Mouse (Mus musculus): Measurements from ENCODE around the gene Peg3.
"Not testable (repeated sequence)": the region's sequence is repeated elsewhere in the genome, so short reads cannot be mapped to it uniquely, and the experiment has no call there.

Peg3 gene

GRCm38 (mm10) chr7:6730241-6730640 is at the start of gene Peg3, which contains the start of gene Usp29:
Gene Peg3, minus strand, starts transcription at chr7:6730431.
Gene Usp29, plus strand, starts transcription at chr7:6730578.
- no peak for DNase-seq (ENCODE audit: low read depth)

GRCm38 (mm10) chr7:6779172-6779571 is 48.9 kb upstream of the Peg3 start:
- no peak for DNase-seq (ENCODE audit: low read depth)

- DNase-seq (ENCODE audit: low read depth) = no peak
Measured at GRCm38 (mm10) chr7:6777689-6778088, 47.5 kb upstream of the Peg3 start.

GRCm38 (mm10) chr7:6777107-6777506 is 46.9 kb upstream of the Peg3 start:
- no peak for DNase-seq (ENCODE audit: low read depth)

- DNase-seq (ENCODE audit: low read depth) = no peak
Measured at GRCm38 (mm10) chr7:6776314-6777059, 46.3 kb upstream of the Peg3 start.

GRCm38 (mm10) chr7:6773865-6774413 is 43.7 kb upstream of the Peg3 start:
- DNase-seq (ENCODE audit: low read depth) = not testable (repeated sequence)

GRCm38 (mm10) chr7:6770286-6770685 is 40.1 kb upstream of the Peg3 start:
- DNase-seq (ENCODE audit: low read depth) = no peak

GRCm38 (mm10) chr7:6765240-6765639 is 35.0 kb upstream of the Peg3 start:
- no peak for DNase-seq (ENCODE audit: low read depth)

GRCm38 (mm10) chr7:6760170-6760569 is 29.9 kb upstream of the Peg3 start:
- DNase-seq (ENCODE audit: low read depth) = no peak

GRCm38 (mm10) chr7:6759698-6760097 is 29.5 kb upstream of the Peg3 start:
- DNase-seq (ENCODE audit: low read depth) = no peak

- DNase-seq (ENCODE audit: low read depth) = no peak
Measured at GRCm38 (mm10) chr7:6756777-6757291, 26.6 kb upstream of the Peg3 start.

GRCm38 (mm10) chr7:6753440-6753839 is 23.2 kb upstream of the Peg3 start:
- no peak for DNase-seq (ENCODE audit: low read depth)

GRCm38 (mm10) chr7:6749196-6749595 is 19.0 kb upstream of the Peg3 start:
- DNase-seq (ENCODE audit: low read depth) = no peak

- DNase-seq (ENCODE audit: low read depth) = no peak
Measured at GRCm38 (mm10) chr7:6744281-6744904, 14.2 kb upstream of the Peg3 start.

- no peak for DNase-seq (ENCODE audit: low read depth)
Measured at GRCm38 (mm10) chr7:6736060-6736459, 5.8 kb upstream of the Peg3 start.

GRCm38 (mm10) chr7:6731930-6732329 is 1.7 kb upstream of the Peg3 start:
- no peak for DNase-seq (ENCODE audit: low read depth)

GRCm38 (mm10) chr7:6731373-6731772 is 1.1 kb upstream of the Peg3 start:
- DNase-seq (ENCODE audit: low read depth) = no peak

GRCm38 (mm10) chr7:6730801-6731200 is 570 bp upstream of the Peg3 start:
- DNase-seq (ENCODE audit: low read depth) = no peak

- peak; percentile 6 for DNase-seq (ENCODE audit: low read depth)
Measured at GRCm38 (mm10) chr7:6729061-6729817, 992 bp downstream of the Peg3 start.

- DNase-seq (ENCODE audit: low read depth) = no peak
Measured at GRCm38 (mm10) chr7:6728263-6728931, 1.8 kb downstream of the Peg3 start.

GRCm38 (mm10) chr7:6727351-6728121 is 2.7 kb downstream of the Peg3 start:
- no peak for DNase-seq (ENCODE audit: low read depth)

Measured in naive thymus-derived CD4-positive, alpha-beta T cell, adult 2 months (primary cell).